Mouse (Mus musculus) small intestine, adult 2 months (tissue): ENCODE results near the gene Mthfr.

Experiments
- CTCF ChIP-seq: fragments of 200-500 bp; IDR thresholded peaks from 2 replicates; pipeline ENCODE4 v1.5.1; 2012; ENCODE audit warnings: low read depth, mild to moderate bottlenecking, control low read depth, inconsistent platforms, low read length, moderate library complexity, mixed read lengths; ENCODE audit not compliant: insufficient replicate concordance, insufficient read length; ENCODE audit errors: extremely low read depth
- POLR2A ChIP-seq: fragments of 200-500 bp; IDR thresholded peaks from 2 replicates; pipeline ENCODE4 v1.6.1; 2012; ENCODE audit warnings: low read depth, mild to moderate bottlenecking, control low read depth, inconsistent platforms, low read length, moderate library complexity

DNA sequence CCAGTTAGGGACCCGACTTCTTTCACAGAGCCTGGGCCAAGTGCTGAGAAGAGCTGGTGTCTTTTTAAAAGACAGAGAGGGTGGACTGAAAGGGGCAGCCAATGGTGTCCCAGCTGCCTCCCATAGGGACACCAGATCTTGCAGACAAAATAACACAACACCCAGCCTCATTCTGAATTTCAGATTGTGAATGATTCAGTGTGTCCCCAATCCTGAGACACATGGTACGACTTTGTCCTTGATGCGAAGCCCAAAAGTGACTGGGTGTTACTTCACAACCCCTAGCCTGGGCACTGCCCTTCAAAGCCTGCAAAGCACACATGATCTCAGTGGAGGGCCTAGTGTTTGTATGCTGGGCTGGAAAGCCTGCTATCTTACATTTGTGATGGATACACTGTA, 47.0 kb downstream of the Mthfr start:
- TF ChIP-seq CTCF (no peak), POLR2A (no peak)
